Mouse (Mus musculus): ENCODE data around the gene Trim66.
A peak's percentile ranks its signal among the peaks of the same experiment; 100 is the strongest.

Trim66 gene

DNA sequence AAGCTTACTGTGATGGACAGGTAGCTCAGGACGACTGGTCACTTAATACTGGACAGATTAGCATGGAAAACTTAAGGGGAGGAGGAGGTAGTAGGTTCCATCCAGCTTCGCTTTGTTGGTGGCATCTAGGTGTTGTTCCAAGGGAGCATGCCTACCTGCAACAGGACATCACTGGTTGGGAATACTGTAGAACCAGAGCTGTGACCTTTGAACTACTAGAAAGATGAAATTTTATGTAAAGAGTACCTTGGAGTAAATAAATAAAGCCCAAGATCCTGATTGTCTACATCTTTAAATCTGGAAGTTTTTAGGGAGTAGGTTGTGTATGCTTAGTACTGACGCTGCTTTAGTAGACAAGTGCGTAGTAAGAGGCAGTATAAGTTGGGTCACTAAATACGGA lies 14.2 kb upstream of the Trim66 start:
- no peak for DNase-seq (ENCODE audit: low read depth, low spot score)

DNA sequence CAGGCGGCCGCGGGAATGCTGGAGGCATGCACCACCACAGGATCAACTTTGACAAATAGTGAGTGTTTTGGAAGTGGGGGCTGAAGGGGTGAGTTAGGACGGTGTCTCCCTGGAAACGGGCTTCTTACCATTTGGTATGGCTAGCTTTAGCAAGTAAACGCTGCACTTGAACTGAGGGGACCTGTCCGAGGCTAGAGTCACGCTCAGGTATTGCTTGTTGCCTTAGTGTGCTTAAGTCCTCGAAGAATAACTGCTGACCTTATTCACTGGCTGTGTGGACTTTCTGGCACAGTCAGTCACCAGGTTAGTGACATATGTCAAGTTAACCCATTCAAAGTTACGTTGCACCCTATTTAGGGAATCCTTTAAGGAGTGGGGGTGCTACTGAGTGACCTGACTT lies 12.0 kb upstream of the Trim66 start:
- DNase-seq (ENCODE audit: low read depth, low spot score) = no peak

DNA sequence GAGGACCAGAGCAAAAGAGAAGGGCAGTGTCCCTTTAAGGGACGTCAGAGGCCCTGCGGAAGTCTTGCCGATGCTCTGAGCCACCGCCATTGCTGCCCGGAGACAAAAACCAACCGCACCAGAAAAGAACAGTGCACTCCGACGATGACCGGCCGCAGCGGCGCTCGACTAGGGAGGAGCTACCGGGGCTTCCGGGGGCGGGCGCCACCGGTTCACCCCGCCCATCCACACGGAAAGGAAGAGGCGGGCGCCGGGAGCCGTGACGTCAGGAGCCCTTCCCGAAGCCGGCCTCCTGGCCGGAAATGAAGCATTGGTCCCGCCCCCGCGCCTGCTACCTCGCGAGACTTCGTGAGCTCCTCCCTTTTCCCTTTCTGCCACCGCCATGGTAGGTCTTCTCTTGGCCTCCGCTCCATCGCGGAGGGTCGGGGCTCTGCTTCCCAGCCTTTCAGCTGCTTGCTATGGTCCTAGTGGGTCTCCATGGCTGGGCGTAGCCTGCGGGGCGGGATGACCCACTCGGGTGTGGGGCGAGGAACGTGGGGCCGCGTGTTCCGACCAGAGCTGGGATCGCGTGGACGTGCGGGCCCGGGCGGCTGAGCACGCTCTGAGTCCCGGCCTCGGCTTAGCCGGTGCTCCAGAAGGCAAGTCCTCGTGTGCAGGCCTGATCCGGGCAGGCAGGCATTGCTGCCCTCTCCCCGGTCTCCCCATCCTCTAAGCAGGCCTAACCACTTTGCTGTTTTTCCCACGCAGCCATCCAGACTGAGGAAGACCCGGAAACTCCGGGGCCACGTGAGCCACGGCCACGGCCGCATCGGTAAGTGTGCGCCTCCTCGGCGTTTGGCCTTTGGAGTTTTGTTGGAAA lies 11.1 kb upstream of the Trim66 start, which contains the start of gene Rpl27a:
Rpl27a (plus strand) TSS at position 310 of the 859 bp plus-strand sequence.
- DNase-seq (ENCODE audit: low read depth, low spot score) = peak; percentile 95

DNA sequence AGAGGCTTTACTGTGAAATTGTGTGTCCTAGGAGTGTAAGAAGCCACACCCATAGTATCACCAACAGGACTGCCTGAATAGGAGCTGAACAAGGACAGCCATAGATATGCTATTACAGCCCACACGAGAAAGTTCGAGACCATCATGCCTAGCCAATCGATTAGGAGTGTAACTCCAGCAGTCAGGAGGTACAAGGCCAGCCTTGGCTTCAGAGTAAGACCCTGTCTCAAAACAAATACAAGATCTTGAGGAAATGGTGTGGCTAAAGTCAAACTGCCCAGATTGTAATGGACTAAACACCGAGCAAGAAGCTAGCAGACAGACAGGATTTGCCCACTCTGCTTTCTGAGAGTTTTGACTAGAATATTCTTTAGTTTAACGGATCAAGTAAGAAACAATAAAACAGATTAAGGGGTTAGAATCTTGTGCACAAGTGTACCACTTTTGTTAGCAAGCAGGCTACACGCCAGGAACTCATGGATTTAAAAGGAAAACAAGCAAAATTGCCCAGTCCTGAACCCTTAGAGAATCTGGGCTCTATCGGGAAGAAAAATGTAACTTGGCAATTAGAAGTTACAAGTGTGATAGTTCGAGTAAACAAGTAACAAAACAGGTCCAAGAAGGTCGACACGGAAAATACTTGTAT lies 10.2 kb upstream of the Trim66 start:
- no peak for DNase-seq (ENCODE audit: low read depth, low spot score)

DNA sequence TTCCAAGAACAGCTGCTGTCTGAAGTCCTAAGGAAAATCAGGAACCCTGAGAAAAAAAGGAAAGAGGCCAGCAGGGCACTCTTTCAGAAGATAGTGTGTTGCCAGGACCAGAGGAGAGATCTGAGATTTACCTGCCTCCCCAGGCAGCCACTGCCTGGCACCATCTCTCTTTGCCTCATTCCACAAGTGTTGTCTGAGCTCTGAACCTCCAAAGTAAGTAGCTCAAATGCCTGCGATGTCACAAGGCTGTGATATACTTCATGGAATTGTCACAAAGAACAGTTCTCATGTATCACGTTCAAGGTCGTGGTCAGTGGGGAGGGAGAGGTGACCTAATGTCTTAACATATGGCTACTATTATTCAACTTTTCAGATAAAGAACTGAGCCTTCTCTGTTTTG lies 8.6 kb upstream of the Trim66 start:
- no peak for DNase-seq (ENCODE audit: low read depth, low spot score)

- DNase-seq (ENCODE audit: low read depth, low spot score) = no peak
Observed at GRCm38 (mm10) chr7:109511838-109512237, 3.9 kb upstream of the Trim66 start.

DNA sequence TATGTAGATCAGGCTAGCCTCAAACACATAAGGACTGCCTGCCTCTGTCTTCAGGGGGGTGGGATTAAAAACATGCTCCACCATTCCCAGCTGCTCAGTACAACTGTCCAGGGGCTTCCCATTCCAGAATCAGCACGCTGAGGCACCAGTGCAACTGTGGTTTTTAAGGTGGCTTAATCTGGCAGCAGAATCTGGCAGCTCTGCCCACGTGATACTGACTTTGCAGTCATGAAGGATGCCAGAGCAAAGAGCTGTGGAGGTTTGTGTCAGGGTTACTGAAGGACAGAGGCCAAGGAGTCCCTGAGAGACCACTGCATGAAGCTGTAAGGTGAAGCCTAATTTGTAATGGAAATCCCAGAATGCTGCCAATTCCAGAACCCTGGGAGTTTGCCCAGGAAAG lies 2.9 kb upstream of the Trim66 start:
- no peak for DNase-seq (ENCODE audit: low read depth, low spot score)

DNA sequence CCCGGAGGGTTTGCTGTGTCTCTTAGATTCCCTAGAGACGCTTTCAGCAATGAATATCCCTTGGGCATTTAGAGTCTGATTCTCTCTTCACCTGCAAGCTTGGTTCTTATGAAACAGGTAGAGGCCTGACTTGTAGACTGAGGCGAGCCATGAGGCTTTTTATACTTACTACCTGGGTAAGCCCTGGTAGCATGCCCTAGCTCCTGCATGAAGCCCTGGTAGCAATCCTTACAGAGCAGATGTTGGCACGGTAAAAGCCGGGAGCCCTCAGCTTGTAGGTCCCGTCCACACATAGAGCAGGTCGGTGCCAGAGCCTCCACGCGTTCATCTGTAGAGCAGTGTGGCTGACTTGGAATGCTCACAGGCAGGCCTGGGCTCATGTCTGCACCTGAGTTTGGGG lies 362 bp downstream of the Trim66 start:
- no peak for DNase-seq (ENCODE audit: low read depth, low spot score)

- no peak for DNase-seq (ENCODE audit: low read depth, low spot score)
Observed at GRCm38 (mm10) chr7:109507119-109507518, 815 bp downstream of the Trim66 start.

DNA sequence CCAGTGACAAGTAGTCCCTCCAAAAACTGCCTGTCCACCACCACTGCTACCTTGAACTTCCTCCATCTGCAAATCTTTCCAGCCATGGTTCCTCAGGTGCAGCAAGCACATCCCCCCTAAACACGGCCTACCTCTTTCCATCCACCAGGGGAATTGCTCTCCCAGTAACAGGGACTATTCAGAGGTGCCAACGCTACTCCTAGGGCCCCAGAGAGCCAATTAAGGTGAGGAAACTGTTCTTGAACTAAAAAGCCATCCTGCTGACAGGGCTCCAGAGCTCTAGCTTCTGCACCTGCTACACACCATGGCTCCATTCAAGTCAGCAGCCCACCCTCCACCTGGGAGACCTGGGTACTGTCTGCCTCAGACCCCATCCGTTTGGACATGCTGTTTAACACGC lies 10.4 kb downstream of the Trim66 start:
- no peak for DNase-seq (ENCODE audit: low read depth, low spot score)

GRCm38 (mm10) chr7:109493319-109494316 lies 14.3 kb downstream of the Trim66 start:
- DNase-seq (ENCODE audit: low read depth, low spot score) = no peak

- no peak for DNase-seq (ENCODE audit: low read depth, low spot score)
Observed at GRCm38 (mm10) chr7:109492616-109493318, 15.2 kb downstream of the Trim66 start.

DNA sequence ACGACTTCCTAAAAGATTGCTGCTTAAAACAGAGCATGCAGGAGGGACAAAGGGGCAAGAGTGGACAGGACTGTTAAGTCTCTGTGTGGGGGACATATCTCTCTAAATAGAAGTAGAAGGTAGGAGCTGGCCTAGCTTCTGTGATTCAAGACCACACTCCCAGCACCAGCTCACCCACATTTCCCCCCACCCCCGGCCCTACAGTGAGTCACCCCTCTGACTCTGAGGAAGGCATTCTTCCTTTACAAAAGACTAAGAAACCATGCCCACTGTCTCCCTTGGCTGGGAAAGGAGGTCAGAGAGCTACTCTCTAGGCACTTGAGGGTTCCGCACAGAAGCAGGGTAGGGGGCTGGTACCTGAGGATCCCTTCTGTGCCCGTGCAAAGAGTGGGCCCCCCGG lies 23.7 kb downstream of the Trim66 start:
- DNase-seq (ENCODE audit: low read depth, low spot score) = no peak

- DNase-seq (ENCODE audit: low read depth, low spot score) = no peak
Observed at GRCm38 (mm10) chr7:109480765-109481197, 27.2 kb downstream of the Trim66 start.

DNA sequence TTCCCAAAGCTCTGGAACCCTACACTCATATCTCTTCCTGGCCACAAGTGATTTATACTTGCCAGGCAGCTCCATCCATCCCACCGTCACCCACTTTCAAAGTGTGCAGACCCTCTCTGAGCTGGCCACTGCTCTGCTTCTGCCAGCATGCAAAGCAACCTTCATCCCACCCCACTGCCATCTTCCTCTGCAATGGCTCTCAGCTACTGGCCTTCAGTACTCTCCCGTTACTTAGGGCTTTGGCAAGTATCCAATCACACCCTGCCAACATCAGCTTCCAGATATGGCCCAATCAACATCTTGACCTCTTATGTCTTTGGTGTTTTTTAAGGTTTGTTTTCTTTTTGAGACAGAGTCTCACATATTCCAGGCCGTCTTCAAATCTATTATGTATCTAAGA lies 30.0 kb downstream of the Trim66 start:
- no peak for DNase-seq (ENCODE audit: low read depth, low spot score)

DNA sequence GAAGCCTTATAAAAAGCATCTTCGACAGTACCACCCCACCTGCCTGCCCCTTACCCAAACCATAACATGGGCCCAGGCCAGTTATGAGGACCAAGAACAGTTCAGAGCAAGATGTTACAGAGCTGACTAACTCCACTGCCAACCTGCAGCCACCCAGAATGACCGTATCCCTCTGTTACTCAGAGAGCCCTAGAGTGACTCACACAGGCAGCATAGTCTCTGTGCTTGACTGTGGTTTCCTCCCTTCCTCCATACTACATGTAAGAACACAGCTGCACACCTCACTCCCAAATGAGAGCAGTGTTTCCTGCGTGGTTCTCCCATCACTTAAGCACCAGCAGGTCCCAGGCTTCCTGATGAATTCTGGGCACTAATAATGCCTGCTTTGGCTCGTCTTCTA lies 37.2 kb downstream of the Trim66 start:
- no peak for DNase-seq (ENCODE audit: low read depth, low spot score)

GRCm38 (mm10) chr7:109468262-109468701 lies 39.7 kb downstream of the Trim66 start:
- DNase-seq (ENCODE audit: low read depth, low spot score) = no peak

DNA sequence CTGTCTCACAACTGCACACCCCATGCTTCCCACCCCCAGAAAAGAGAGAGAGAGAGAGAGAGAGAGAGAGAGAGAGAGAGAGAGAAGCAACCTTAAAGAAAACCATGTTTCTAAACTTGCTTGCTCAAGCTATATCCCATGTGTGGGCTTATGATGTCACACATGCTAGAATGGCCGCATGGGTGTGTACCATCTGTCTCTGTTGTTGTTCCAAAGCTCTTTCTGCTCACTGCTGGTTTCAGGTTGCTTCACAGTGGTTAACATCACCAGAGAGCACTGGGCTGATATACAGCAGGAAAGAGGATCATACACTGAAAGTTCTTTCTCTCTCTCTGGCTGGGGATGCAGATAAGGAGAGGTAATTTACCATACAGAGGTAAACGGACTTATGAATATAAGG lies 40.3 kb downstream of the Trim66 start:
- no peak for DNase-seq (ENCODE audit: low read depth, low spot score)

- DNase-seq (ENCODE audit: low read depth, low spot score) = no peak
Observed at GRCm38 (mm10) chr7:109460698-109461097, 47.2 kb downstream of the Trim66 start.

- DNase-seq (ENCODE audit: low read depth, low spot score) = no peak
Observed at GRCm38 (mm10) chr7:109456563-109456962, 51.4 kb downstream of the Trim66 start.

GRCm38 (mm10) chr7:109455748-109456147 lies 52.2 kb downstream of the Trim66 start:
- DNase-seq (ENCODE audit: low read depth, low spot score) = no peak
